Mouse (Mus musculus) embryonic facial prominence, embryonic 14.5 days (tissue): ENCODE measurements at regions not wholly inside any gene's neighbourhood (a gene's known extent, or its start where the extent isn't known, plus 50 kb on each side); places are given as distances from the start of the nearest gene placed in this dataset.

ENCODE experiments used
- ATAC-seq: fragments of 200-750 bp; cut with Nextera tagmentation; 2 replicates; pipeline ENCODE4 v1.8.0; 2017; ENCODE audit warnings: low read depth, moderate number of reproducible peaks, moderate TSS enrichment
- DNase-seq: peaks from one replicate; pipeline ENCODE4 v3.0.0-alpha.2; 2015; ENCODE audit warnings: low spot score
- H3K27ac ChIP-seq: fragments of 300-500 bp; sonication (generic); replicated peaks from 2 replicates; pipeline ENCODE4 v1.5.1; 2014; ENCODE audit warnings: low read depth, mild to moderate bottlenecking, low read length, moderate library complexity
- H3K27me3 ChIP-seq: fragments of 300-500 bp; sonication (generic); replicated peaks from 2 replicates; pipeline ENCODE4 v1.6.1; 2014; ENCODE audit warnings: low read length; ENCODE audit not compliant: control insufficient read depth, insufficient read depth
- H3K36me3 ChIP-seq: fragments of 300-500 bp; sonication (generic); 2 replicates; pipeline ENCODE4 v1.6.1; 2014; ENCODE audit warnings: low read length, mixed read lengths; ENCODE audit not compliant: control insufficient read depth, insufficient read depth
- H3K4me1 ChIP-seq: fragments of 300-500 bp; sonication (generic); 2 replicates; pipeline ENCODE4 v1.6.1; 2014; ENCODE audit warnings: antibody characterized with exemption, low read length; ENCODE audit not compliant: control insufficient read depth, insufficient read depth
- H3K4me2 ChIP-seq: fragments of 300-500 bp; sonication (generic); 2 replicates; pipeline ENCODE4 v1.6.1; 2014; ENCODE audit warnings: low read depth, mild to moderate bottlenecking, low read length, moderate library complexity, mixed read lengths
- H3K4me3 ChIP-seq: fragments of 300-500 bp; sonication (generic); 2 replicates; pipeline ENCODE4 v1.5.1; 2014; ENCODE audit warnings: low read depth, mild to moderate bottlenecking, low read length
- H3K9ac ChIP-seq: fragments of 300-500 bp; sonication (generic); 2 replicates; pipeline ENCODE4 v1.6.1; 2014; ENCODE audit warnings: low read depth, mild to moderate bottlenecking, low read length, moderate library complexity, mixed read lengths
- H3K9me3 ChIP-seq: fragments of 300-500 bp; sonication (generic); 2 replicates; pipeline ENCODE4 v1.6.1; 2016; ENCODE audit warnings: low read length; ENCODE audit not compliant: control insufficient read depth
- WGBS: fragments of 180-500 bp; shearing (Covaris S2); extraction: QIAGEN DNeasy Blood & Tissue Kit; methylation state at CpG from one replicate; pipeline ENCODE4 v1.1.7; 2014; 5-methylcytosine and 5-hydroxymethylcytosine counted together

DNA sequence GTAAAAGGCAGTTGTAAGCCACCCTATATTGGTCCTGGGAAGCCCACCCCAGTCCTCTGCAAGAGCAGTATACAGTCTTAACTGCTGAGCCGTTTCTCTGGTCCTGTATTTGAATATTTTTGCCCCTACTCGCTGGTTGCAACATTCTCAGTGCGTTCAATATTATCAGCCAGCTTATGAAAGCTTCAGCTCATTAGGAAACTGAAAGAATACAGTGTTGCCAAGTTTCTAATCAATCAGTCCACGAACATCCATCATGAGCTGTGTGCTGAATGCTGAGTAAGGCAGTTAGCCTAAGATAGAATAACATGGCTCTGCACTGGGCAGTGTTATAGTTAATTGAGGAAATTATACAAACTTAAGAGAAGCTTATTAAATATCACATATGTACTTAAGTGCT is 148.7 kb downstream of the Tmem26 start:
- no peaks in the 10 kb centered on the region for H3K36me3 ChIP-seq
- H3K9me3 ChIP-seq, result no peaks in the 10 kb centered on the region
- 78% methylated on average over 4 of the region's 4 CpGs for WGBS
- H3K27me3 ChIP-seq, result no peaks in the 10 kb centered on the region
- H3K27ac ChIP-seq, result no peak overlapping the region
- 0 out of 2 replicates have a peak, but pooled peaks cover 7% of the 10 kb centered on the region for H3K4me1 ChIP-seq
- DNase-seq (no peak), ATAC-seq (no peak)
- no peak overlapping the region for H3K4me3 ChIP-seq
- H3K4me2 ChIP-seq, result no peak overlapping the region
- H3K9ac ChIP-seq, result no peak overlapping the region

DNA sequence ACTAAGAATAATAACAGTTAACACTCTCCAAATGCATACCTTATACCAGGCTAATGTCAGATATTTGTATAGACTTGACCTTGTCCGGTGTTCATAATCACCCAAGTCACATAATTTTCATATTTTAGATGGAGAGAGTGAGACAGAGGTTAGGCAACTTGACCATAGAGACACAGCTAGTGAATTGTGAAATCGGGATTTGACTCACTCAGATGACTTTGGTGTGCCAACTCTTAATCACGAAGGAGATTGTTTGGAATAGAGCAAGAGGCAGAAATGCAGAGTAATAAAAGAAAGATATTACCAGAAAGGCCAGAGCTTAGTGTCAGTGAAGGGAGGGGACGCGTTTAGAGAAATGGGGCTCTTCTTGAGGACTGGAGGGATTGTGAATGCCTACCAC is 152.2 kb downstream of the Tmem26 start:
- Histone ChIP-seq H3K36me3 (no peaks in the 10 kb centered on the region), H3K9me3 (no peaks in the 10 kb centered on the region), H3K9ac (no peak overlapping the region), H3K4me1 (no peaks in the 10 kb centered on the region), H3K4me2 (no peak overlapping the region), H3K27me3 (no peaks in the 10 kb centered on the region), H3K4me3 (no peak overlapping the region), H3K27ac (no peak overlapping the region)
- ATAC-seq, result no peak
- 86% methylated on average over 5 of the region's 5 CpGs for WGBS
- no peak for DNase-seq

DNA sequence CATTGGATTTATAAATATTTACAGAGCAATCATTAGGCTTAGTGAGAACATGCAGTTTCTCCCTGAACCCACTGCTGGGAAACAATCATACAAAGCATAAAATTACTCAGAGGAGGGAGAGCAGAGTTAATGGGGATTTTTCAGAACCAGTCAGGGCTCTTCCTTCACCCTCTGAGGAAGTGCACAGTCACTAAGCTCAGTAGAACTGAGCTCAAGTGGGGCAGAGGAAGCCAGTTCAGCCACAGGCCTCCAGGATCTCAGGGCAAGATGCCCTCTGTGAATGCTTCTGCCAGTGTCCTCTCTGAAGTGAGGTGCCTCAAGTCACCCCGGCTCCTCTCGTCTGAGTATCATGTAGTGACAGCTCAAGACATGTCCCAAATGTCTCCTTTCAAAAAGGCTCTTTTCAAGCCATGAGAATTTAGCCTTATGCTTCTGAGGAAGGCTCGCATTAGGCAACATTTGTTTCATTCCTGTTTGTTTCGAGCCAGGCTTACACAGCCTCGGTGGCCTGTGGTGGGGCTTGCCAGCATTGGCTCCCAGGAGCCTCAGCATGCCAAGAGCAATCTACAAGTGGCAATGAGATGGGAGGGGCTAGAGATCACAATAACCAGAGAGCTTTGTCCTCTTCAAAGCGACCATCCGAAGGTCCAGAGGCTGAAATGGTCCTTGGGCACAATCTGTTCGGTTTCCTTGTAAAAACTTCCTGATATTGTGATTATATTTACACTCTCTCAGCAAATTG is 169.8 kb downstream of the Tmem26 start:
- 74% methylated on average over 8 of the region's 8 CpGs for WGBS
- Histone ChIP-seq H3K36me3 (no peaks in the 10 kb centered on the region), H3K4me3 (no peak overlapping the region), H3K9ac (no peak overlapping the region), H3K27me3 (no peaks in the 10 kb centered on the region), H3K4me1 (no peaks in the 10 kb centered on the region; the same call in 1 of the 2 replicates), H3K27ac (no peak overlapping the region; the same call in 1 of the 2 replicates), H3K9me3 (no peaks in the 10 kb centered on the region), H3K4me2 (no peak overlapping the region)
- no peak for ATAC-seq
- DNase-seq, result no peak

DNA sequence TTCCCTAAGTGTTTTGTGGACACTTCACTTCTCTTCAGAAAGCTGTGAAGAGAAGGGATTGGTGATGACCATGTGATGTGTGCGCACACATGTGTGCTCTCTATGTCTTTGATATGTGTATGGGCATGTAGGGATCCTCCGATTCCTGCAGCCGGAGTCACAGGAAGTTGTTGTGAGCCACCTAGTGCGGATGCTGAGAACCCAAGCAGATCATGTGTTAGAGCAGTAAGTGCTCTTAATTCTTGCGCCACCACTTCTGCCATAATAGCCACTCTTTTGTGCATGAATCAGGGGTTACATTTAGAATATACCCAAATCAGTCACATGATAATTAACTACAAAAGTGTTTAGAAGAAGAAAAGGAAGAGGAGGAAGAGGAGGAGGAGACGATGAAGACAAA is 170.7 kb downstream of the Tmem26 start:
- DNase-seq, result no peak
- 88% methylated on average over 6 of the region's 6 CpGs for WGBS
- H3K9ac ChIP-seq, result no peak overlapping the region

DNA sequence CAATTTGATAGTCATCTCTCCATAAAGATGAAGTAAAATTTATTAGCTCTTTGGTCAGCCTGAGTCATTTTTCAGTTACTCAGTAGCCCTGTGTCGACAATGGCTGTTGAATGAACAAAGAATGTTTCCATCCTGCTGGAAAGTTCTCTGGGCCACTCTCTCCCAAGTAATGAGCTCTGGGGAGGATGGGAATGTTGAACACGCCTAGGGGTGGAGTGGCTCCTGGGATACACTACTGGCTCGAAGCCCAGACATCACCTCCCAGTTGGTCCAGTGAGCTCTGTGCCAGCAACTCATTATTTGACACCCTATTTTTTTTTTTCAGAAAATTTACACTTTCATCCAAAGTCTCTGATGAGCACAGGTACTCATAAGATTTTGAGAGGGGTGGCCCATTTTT is 174.1 kb downstream of the Tmem26 start:
- no peak overlapping the region for H3K27ac ChIP-seq
- no peaks in the 10 kb centered on the region for H3K27me3 ChIP-seq
- DNase-seq (peak; percentile 56), ATAC-seq (no peak)
- no peak overlapping the region for H3K4me2 ChIP-seq
- WGBS, result 60% methylated on average over 3 of the region's 3 CpGs
- H3K36me3 ChIP-seq, result no peaks in the 10 kb centered on the region
- H3K9ac ChIP-seq, result no peak overlapping the region
- H3K4me3 ChIP-seq, result no peak overlapping the region
- H3K9me3 ChIP-seq, result no peaks in the 10 kb centered on the region
- H3K4me1 ChIP-seq, result no peaks in the 10 kb centered on the region; the same call in 1 of the 2 replicates

More for the DNA sequence above, 170.7 kb downstream of the Tmem26 start:
- no peaks in the 10 kb centered on the region for H3K36me3 ChIP-seq
- no peaks in the 10 kb centered on the region for H3K27me3 ChIP-seq
- H3K9me3 ChIP-seq, result no peaks in the 10 kb centered on the region
- no peak for ATAC-seq
- no peak overlapping the region for H3K4me3 ChIP-seq
- H3K4me1 ChIP-seq, result no peaks in the 10 kb centered on the region; the same call in 1 of the 2 replicates
- no peak overlapping the region for H3K27ac ChIP-seq
- no peak overlapping the region for H3K4me2 ChIP-seq

DNA sequence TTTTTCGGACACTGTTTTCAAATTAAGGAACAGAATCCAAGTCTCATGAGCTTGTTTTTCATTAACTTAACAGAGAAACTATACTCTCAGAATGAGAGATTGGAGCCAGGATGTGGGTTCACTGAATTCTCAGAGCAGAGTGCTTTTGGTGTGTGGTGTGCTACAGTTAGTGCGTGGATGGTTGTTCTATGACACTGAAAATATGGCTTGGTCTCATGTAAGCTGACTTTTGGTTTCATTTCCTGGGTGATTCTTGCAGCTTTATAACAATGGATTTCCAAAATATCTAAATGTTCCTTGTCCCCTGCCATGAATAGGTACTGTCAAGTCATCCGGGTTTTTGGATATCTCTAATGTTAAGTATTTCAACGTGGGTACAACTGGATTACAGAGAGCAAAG is 177.7 kb downstream of the Tmem26 start:
- no peak overlapping the region for H3K4me3 ChIP-seq
- no peaks in the 10 kb centered on the region for H3K4me1 ChIP-seq
- H3K36me3 ChIP-seq, result no peaks in the 10 kb centered on the region
- H3K4me2 ChIP-seq, result no peak overlapping the region
- no peak overlapping the region for H3K9ac ChIP-seq
- no peaks in the 10 kb centered on the region for H3K27me3 ChIP-seq
- DNase-seq (no peak), ATAC-seq (no peak)
- no peak overlapping the region for H3K27ac ChIP-seq
- 72% methylated on average over 4 of the region's 4 CpGs for WGBS
- H3K9me3 ChIP-seq, result no peaks in the 10 kb centered on the region

DNA sequence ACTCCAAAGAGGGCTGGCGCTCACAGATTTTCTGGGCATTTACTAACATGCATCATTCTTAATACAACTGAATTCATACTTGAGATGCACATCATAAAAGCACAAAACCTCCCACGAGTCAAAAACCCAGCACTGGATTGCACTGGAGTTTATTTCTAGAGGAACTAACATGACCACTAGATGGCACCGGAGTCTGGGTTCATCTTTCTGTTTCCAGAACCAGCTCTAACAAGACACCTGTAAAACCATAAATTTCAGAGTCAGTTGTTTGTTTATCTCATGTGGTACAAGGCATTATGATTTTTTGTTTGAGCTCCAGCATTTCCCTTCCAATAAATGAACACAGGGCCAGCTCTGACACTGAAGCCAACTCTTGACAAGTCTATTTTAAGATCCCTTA is 179.2 kb downstream of the Tmem26 start:
- H3K27me3 ChIP-seq, result no peaks in the 10 kb centered on the region
- DNase-seq (peak; percentile 82), ATAC-seq (no peak)
- no peaks in the 10 kb centered on the region for H3K4me1 ChIP-seq
- H3K27ac ChIP-seq, result no peak overlapping the region
- no peaks in the 10 kb centered on the region for H3K36me3 ChIP-seq
- no peak overlapping the region for H3K4me2 ChIP-seq
- no peaks in the 10 kb centered on the region for H3K9me3 ChIP-seq
- no peak overlapping the region for H3K4me3 ChIP-seq
- 24% methylated on average over 3 of the region's 3 CpGs for WGBS
- no peak overlapping the region for H3K9ac ChIP-seq

DNA sequence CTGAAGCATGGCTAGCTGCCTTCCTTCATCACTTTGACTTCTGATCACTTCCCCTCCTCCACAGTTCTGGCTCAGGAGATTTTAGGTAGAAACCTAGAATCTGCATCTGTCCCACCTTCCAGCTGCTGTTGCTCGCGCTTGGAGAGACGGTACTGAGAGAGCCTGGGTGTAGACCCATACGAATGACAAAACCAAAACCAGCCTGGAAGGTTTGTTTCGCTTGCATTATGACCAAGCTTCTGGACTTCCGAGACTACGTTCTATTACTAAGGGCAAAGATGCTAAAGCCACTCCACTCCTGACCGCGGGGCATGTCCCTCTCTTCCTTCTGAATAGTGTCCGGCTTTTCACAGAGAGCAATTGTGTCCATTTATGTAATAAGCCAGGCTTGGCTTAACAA is 180.9 kb downstream of the Tmem26 start:
- 94% methylated on average over 10 of the region's 10 CpGs for WGBS
- DNase-seq, result no peak
- Histone ChIP-seq H3K9me3 (no peaks in the 10 kb centered on the region), H3K4me3 (no peak overlapping the region), H3K4me1 (no peaks in the 10 kb centered on the region), H3K27me3 (no peaks in the 10 kb centered on the region), H3K36me3 (no peaks in the 10 kb centered on the region), H3K27ac (no peak overlapping the region), H3K9ac (no peak overlapping the region), H3K4me2 (no peak overlapping the region)
- no peak for ATAC-seq

DNA sequence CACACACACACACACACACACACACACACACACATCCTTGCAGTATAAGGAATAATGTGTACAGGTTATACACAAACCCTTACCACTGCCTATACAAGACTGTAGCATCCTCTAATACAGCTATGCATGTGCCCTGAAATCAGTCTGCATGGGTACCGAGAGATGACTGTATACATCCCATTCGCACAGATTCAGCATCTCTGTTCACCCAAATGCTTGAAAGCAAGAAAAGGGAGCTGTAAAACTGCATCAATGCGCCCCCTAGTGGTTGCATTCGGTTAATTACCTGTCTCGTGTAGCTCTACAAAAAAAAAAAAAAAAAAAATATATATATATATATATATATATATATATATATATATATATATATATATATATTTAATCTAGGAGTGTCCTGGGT is 184.8 kb downstream of the Tmem26 start:
- DNase-seq (peak; percentile 83), ATAC-seq (no peak)
- H3K4me3 ChIP-seq, result no peak overlapping the region
- no peak overlapping the region for H3K4me2 ChIP-seq
- WGBS, result 19% methylated on average over 5 of the region's 5 CpGs
- no peaks in the 10 kb centered on the region for H3K9me3 ChIP-seq
- H3K9ac ChIP-seq, result no peak overlapping the region
- no peaks in the 10 kb centered on the region for H3K36me3 ChIP-seq
- H3K27me3 ChIP-seq, result no peaks in the 10 kb centered on the region
- no peak overlapping the region for H3K27ac ChIP-seq
- H3K4me1 ChIP-seq, result no peaks in the 10 kb centered on the region
